Comparison of ENCODE assay signal across 13 mouse cellular contexts in genomic region chr2:129677664-129678063, GRCm38 (mm10). TPM values are rescaled to one million over a fixed set of nuclear protein-coding genes. Genes with fewer than 3 reads are reported as not detected.
DNase-seq lines count a peak whose midpoint lies in the region; ATAC-seq and TF ChIP-seq lines count a peak whose summit lies in the region.
"Had no signal": no experiment of that assay in that cellular context is flagged by ENCODE, and none has a peak within 500 bp of the region (broad histone marks: within the 10 kb centered on the region; RNA-seq: fewer than 3 reads in every experiment).

No protein-coding gene starts in this region.

- H3K27me3 ChIP-seq in kidney, postnatal 0 days (ENCODE audit: insufficient read depth, low read length): no peaks in the 10 kb centered on the region
- 0 out of 2 replicates have a peak, but pooled peaks cover 6% of the 10 kb centered on the region for H3K27me3 ChIP-seq in forebrain, embryonic 14.5 days (replicated peaks; ENCODE audit: control insufficient read depth, insufficient read depth, low read length)
- H3K27me3 ChIP-seq in midbrain, embryonic 15.5 days (replicated peaks): no peaks in the 10 kb centered on the region

- TF ChIP-seq CTCF in kidney, postnatal 0 days (IDR thresholded peaks at IDR 0.05; ENCODE audit: low read depth): no peak

- H3K9me3 ChIP-seq in kidney, postnatal 0 days (replicated peaks; ENCODE audit: low read length): no peaks in the 10 kb centered on the region
- H3K9me3 ChIP-seq in forebrain, embryonic 14.5 days (replicated peaks; ENCODE audit: control insufficient read depth, low read length): no peaks in the 10 kb centered on the region
- no peaks in the 10 kb centered on the region for H3K9me3 ChIP-seq in midbrain, embryonic 15.5 days

- 34% methylated on average over 2 of the region's 2 CpGs for WGBS in kidney, postnatal 0 days
- WGBS in forebrain, embryonic 14.5 days: 2% methylated on average over 2 of the region's 2 CpGs
- 5% methylated on average over 2 of the region's 2 CpGs for WGBS in midbrain, embryonic 15.5 days

- H3K9ac ChIP-seq in kidney, postnatal 0 days (ENCODE audit: low read depth, low read length): no peak overlapping the region
- H3K9ac ChIP-seq in forebrain, embryonic 14.5 days (ENCODE audit: low read length): no peak overlapping the region
- H3K9ac ChIP-seq in midbrain, embryonic 15.5 days: no peak overlapping the region
- H3K9ac ChIP-seq: lung, embryonic 14.5 days had no signal

- peak; percentile 59 for ATAC-seq in kidney, postnatal 0 days (replicated peaks; ENCODE audit: low FRiP score, low read depth)
- peak; percentile 74; the same call in 1 of the 2 replicates for ATAC-seq in forebrain, embryonic 14.5 days
- ATAC-seq in midbrain, embryonic 15.5 days (replicated peaks): peak; percentile 83
- no peak for ATAC-seq in inflammation-experienced regulatory T-cells, adult 6 months
- ATAC-seq: Patski had no signal

- peak; percentile 62 for DNase-seq in kidney, postnatal 0 days (ENCODE audit: low spot score)
- DNase-seq in kidney, postnatal 36 days: no peak
- peak; percentile 53 for DNase-seq in embryo, embryonic 11 days
- DNase-seq in forebrain, embryonic 14.5 days (ENCODE audit: low spot score): peak; percentile 70
- DNase-seq in cerebellum, adult 9-11 months: no peak
- DNase-seq: adrenal gland, adult 8-10 months; cerebellum, postnatal 36 days; lung, embryonic 14.5 days; thymus, postnatal 25 days had no signal

- H3K4me2 ChIP-seq in kidney, postnatal 0 days (ENCODE audit: low read length): no peak overlapping the region
- no peak overlapping the region for H3K4me2 ChIP-seq in forebrain, embryonic 14.5 days (ENCODE audit: low read length)
- H3K4me2 ChIP-seq in midbrain, embryonic 15.5 days: no peak overlapping the region
- H3K4me2 ChIP-seq: lung, embryonic 14.5 days had no signal

- no peaks in the 10 kb centered on the region for H3K4me1 ChIP-seq in kidney, postnatal 0 days (replicated peaks; ENCODE audit: insufficient read depth, low read length)
- peaks cover 2% of the 10 kb centered on the region; the same call in 1 of the 2 replicates for H3K4me1 ChIP-seq in forebrain, embryonic 14.5 days (ENCODE audit: control insufficient read depth, insufficient read depth, low read length)
- H3K4me1 ChIP-seq in midbrain, embryonic 15.5 days: peaks cover 7% of the 10 kb centered on the region; the same call in 1 of the 2 replicates

- H3K4me3 ChIP-seq in kidney, postnatal 0 days (replicated peaks; ENCODE audit: low read depth, low read length): no peak overlapping the region
- H3K4me3 ChIP-seq in forebrain, embryonic 14.5 days (ENCODE audit: low read depth, low read length): no peak overlapping the region
- no peak overlapping the region for H3K4me3 ChIP-seq in midbrain, embryonic 15.5 days
- H3K4me3 ChIP-seq: left cerebral cortex, adult 2 months had no signal

- no peaks in the 10 kb centered on the region for H3K36me3 ChIP-seq in kidney, postnatal 0 days (ENCODE audit: insufficient read depth, low read length)
- H3K36me3 ChIP-seq in forebrain, embryonic 14.5 days (ENCODE audit: control insufficient read depth, insufficient read depth, low read length): no peaks in the 10 kb centered on the region
- H3K36me3 ChIP-seq in midbrain, embryonic 15.5 days (replicated peaks): no peaks in the 10 kb centered on the region

- no peak overlapping the region for H3K27ac ChIP-seq in kidney, postnatal 0 days
- H3K27ac ChIP-seq in forebrain, embryonic 14.5 days (ENCODE audit: low read depth, low read length): no peak overlapping the region
- H3K27ac ChIP-seq in midbrain, embryonic 15.5 days: 0 out of 2 replicates have a peak overlapping the region, but pooled peaks have one; percentile 45
- H3K27ac ChIP-seq: left cerebral cortex, adult 2 months had no signal

RNA-seq across cellular contexts. Expression of gene Pdyn, which starts 22.0 kb away (rescaled TPM):
- 0.41 and 0.48 TPM in 2 replicates for polyA plus RNA-seq in kidney, postnatal 0 days (2015; fragmentation: Nextera tagmentation; extraction: Ambion mirVana)
- polyA plus RNA-seq in forebrain, embryonic 14.5 days (2014; fragmentation: Nextera tagmentation; extraction: Ambion mirVana): 5.6 and 6.5 TPM in 2 replicates
- polyA plus RNA-seq in midbrain, embryonic 15.5 days (2015; fragmentation: Nextera tagmentation; extraction: Ambion mirVana): 14.0 and 14.6 TPM in 2 replicates
- not detected for polyA plus RNA-seq in inflammation-experienced regulatory T-cells, adult 6 months (2017; shearing (Covaris generic))
- polyA plus RNA-seq: lung, embryonic 14.5 days; Patski had no signal

Comparison
In these comparisons a context has a peak if more than half of its experiments do, and no peak if none do; other contexts are left out.
1. DNase-seq: peak in kidney, postnatal 0 days (single experiment), embryo, embryonic 11 days (single experiment) and forebrain, embryonic 14.5 days (single experiment); none in kidney, postnatal 36 days (0 of 2) and cerebellum, adult 9-11 months (single experiment).